Mouse (Mus musculus): Measurements from ENCODE around the gene Prima1.

DNA sequence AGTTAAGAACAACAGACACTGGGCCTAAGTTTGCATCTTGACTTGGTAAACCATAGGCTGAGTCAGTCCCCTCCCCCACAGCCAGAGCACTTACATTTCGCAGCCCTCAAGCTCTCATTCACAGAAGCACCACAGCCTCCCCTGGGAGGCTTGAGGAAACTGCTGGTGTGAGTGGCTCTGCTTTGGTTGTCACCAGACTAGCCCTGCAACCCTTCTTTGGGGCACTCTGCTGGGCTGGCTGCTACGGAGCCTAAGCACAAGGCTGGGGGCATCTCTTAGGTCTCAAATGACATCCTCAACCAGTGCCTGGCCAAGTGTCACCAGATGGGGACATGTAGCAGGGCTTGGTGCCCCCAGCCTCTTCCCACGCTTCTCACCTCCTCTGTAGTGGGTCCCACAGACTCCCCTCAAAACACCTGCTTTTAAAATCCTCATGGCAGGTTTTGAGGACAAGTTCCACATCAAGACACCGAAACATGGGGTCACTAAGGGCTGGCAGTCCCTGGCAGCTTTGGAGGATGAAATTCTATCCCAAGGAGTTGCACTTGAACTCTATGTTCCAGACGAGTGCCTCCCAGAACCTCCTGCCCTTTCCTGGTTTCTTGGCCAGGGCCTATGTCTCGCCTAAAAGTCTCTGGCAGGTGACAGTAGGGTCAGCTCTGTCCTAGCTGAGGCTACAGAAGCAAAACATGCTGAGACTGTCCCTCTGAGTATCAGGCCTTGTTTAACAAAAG, 25.9 kb downstream of the Prima1 start:
- TF ChIP-seq CTCF (IDR thresholded peaks at IDR 0.05; ENCODE audit: low read depth) = no peak
- no peak for TF ChIP-seq EP300 (IDR thresholded peaks at IDR 0.05; ENCODE audit: low read depth)

All from heart, postnatal 0 days (tissue).